Mouse (Mus musculus) heart, embryonic 14.5 days (tissue): ENCODE results near the gene Pdcd1lg2. TPM values are rescaled to one million over a fixed set of nuclear protein-coding genes. Genes with fewer than 3 reads are reported as not detected.

Source experiments
- ATAC-seq: fragments of 200-750 bp; cut with Nextera tagmentation; 2 replicates; pipeline ENCODE4 v1.8.0; 2017; ENCODE audit warnings: low read depth, moderate TSS enrichment; ENCODE audit not compliant: insufficient number of reproducible peaks, insufficient read depth, low FRiP score
- H3K27ac ChIP-seq, 2 experiments: fragments of 200-500 bp in 1 of 2; fragments of 300-500 bp in 1 of 2; sonication (generic) in 1 of 2; replicated peaks in 1 of 2; 2 replicates each; pipeline ENCODE4 v1.5.1; 2012 to 2014; ENCODE audit warnings: low read depth in 2 of 2, low read length in 2 of 2, control low read depth in 1 of 2, mild to moderate bottlenecking in 1 of 2, mixed read lengths in 1 of 2; ENCODE audit not compliant: control insufficient read depth in 1 of 2, insufficient read depth in 1 of 2
- H3K27me3 ChIP-seq: fragments of 300-500 bp; sonication (generic); 2 replicates; pipeline ENCODE4 v1.6.1; 2014; ENCODE audit warnings: mild to moderate bottlenecking, low read length, control low read depth; ENCODE audit not compliant: control insufficient read depth, insufficient read depth
- H3K36me3 ChIP-seq: fragments of 300-500 bp; sonication (generic); 2 replicates; pipeline ENCODE4 v1.6.1; 2014; ENCODE audit warnings: mild to moderate bottlenecking, control low read depth, low read length, mixed read lengths; ENCODE audit not compliant: control insufficient read depth, insufficient read depth
- H3K4me1 ChIP-seq, 2 experiments: fragments of 200-500 bp in 1 of 2; fragments of 300-500 bp in 1 of 2; sonication (generic) in 1 of 2; 2 replicates each; pipeline ENCODE4 v1.6.1; 2012 to 2014; ENCODE audit warnings: low read length in 2 of 2, control low read depth in 1 of 2, mixed read lengths in 1 of 2; ENCODE audit not compliant: control insufficient read depth in 2 of 2, insufficient read depth in 2 of 2
- H3K4me2 ChIP-seq: fragments of 300-500 bp; sonication (generic); 2 replicates; pipeline ENCODE4 v1.6.1; 2014; ENCODE audit warnings: mild to moderate bottlenecking, low read length
- H3K4me3 ChIP-seq, 2 experiments: fragments of 200-500 bp in 1 of 2; fragments of 300-500 bp in 1 of 2; sonication (generic) in 1 of 2; 2 replicates each; pipeline ENCODE4 v1.5.1; 2012 to 2014; ENCODE audit warnings: low read length in 2 of 2, mild to moderate bottlenecking in 2 of 2, control low read depth in 1 of 2, low read depth in 1 of 2, moderate library complexity in 1 of 2; ENCODE audit not compliant: control insufficient read depth in 1 of 2, insufficient read depth in 1 of 2
- H3K9ac ChIP-seq: fragments of 300-500 bp; sonication (generic); 2 replicates; pipeline ENCODE4 v1.6.1; 2014; ENCODE audit warnings: mild to moderate bottlenecking, low read length
- H3K9me3 ChIP-seq: fragments of 300-500 bp; sonication (generic); 2 replicates; pipeline ENCODE4 v1.6.1; 2016; ENCODE audit warnings: low read length, control low read depth; ENCODE audit not compliant: control insufficient read depth
- WGBS: fragments of 180-500 bp; shearing (Covaris S2); extraction: QIAGEN DNeasy Blood & Tissue Kit; methylation state at CpG from one replicate; pipeline ENCODE4 v1.1.7; 2014; 5-methylcytosine and 5-hydroxymethylcytosine counted together
- polyA plus RNA-seq: library from polyadenylated mRNA; unstranded; fragments of >200 nt; fragmentation: Nextera tagmentation; extraction: Ambion mirVana; gene quantifications from 2 replicates; pipeline ENCODE4 v1.2.1, GENCODE M21; 2014

Pdcd1lg2 gene
- polyA plus RNA-seq, 1 experiment from 2014 or later: not detected

- WGBS: 6% methylated on average over 6 of the region's 6 CpGs
- Histone ChIP-seq H3K4me2 (peak overlapping the region; percentile 60), H3K4me1 (no peaks in the 10 kb centered on the region; a peak in 2 of 4 replicates), H3K9ac (0 out of 2 replicates have a peak overlapping the region, but pooled peaks have one; percentile 31), H3K27ac (peak overlapping the region in 1 of 2 experiments; percentile 18; a peak in 2 of 4 replicates), H3K4me3 (peak overlapping the region; percentile 27 to 29), H3K36me3 (no peaks in the 10 kb centered on the region), H3K27me3 (no peaks in the 10 kb centered on the region), H3K9me3 (no peaks in the 10 kb centered on the region)
- ATAC-seq: no peak
Observed at GRCm38 (mm10) chr19:29501507-29501906, 90.8 kb downstream of the Pdcd1lg2 start.

- no peak overlapping the region for H3K4me3 ChIP-seq
- H3K27ac ChIP-seq: no peak overlapping the region
- H3K27me3 ChIP-seq: no peaks in the 10 kb centered on the region
- no peak overlapping the region for H3K4me2 ChIP-seq
- no peak overlapping the region for H3K9ac ChIP-seq
- H3K4me1 ChIP-seq: peaks cover 0 to 3% of the 10 kb centered on the region in 2 experiments; a peak in 3 of 4 replicates
- H3K9me3 ChIP-seq: no peaks in the 10 kb centered on the region
- 71% methylated on average over 2 of the region's 2 CpGs for WGBS
- ATAC-seq: no peak
- no peaks in the 10 kb centered on the region for H3K36me3 ChIP-seq
Observed at GRCm38 (mm10) chr19:29504131-29504530, 93.4 kb downstream of the Pdcd1lg2 start.

GRCm38 (mm10) chr19:29505617-29506016 lies 94.9 kb downstream of the Pdcd1lg2 start:
- no peak for ATAC-seq
- H3K4me2 ChIP-seq: no peak overlapping the region
- peaks cover 0 to 3% of the 10 kb centered on the region in 2 experiments; a peak in 3 of 4 replicates for H3K4me1 ChIP-seq
- H3K27ac ChIP-seq: no peak overlapping the region
- H3K27me3 ChIP-seq: no peaks in the 10 kb centered on the region
- H3K4me3 ChIP-seq: no peak overlapping the region
- WGBS: 75% methylated on average over 7 of the region's 7 CpGs
- H3K9ac ChIP-seq: no peak overlapping the region
- no peaks in the 10 kb centered on the region for H3K9me3 ChIP-seq
- no peaks in the 10 kb centered on the region for H3K36me3 ChIP-seq

GRCm38 (mm10) chr19:29508208-29508607 lies 97.5 kb downstream of the Pdcd1lg2 start:
- no peaks in the 10 kb centered on the region for H3K9me3 ChIP-seq
- no peaks in the 10 kb centered on the region for H3K36me3 ChIP-seq
- no peak overlapping the region for H3K9ac ChIP-seq
- H3K4me1 ChIP-seq: peaks cover 0 to 3% of the 10 kb centered on the region in 2 experiments; a peak in 3 of 4 replicates
- 50% methylated on average over 7 of the region's 7 CpGs for WGBS
- no peak overlapping the region for H3K27ac ChIP-seq
- no peak for ATAC-seq
- H3K4me2 ChIP-seq: no peak overlapping the region
- H3K4me3 ChIP-seq: no peak overlapping the region
- no peaks in the 10 kb centered on the region for H3K27me3 ChIP-seq

- Histone ChIP-seq H3K9me3 (0 out of 2 replicates have a peak, but pooled peaks cover 6% of the 10 kb centered on the region), H3K27me3 (no peaks in the 10 kb centered on the region), H3K36me3 (no peaks in the 10 kb centered on the region), H3K4me1 (peaks cover 0 to 3% of the 10 kb centered on the region in 2 experiments; a peak in 2 of 4 replicates), H3K4me2 (no peak overlapping the region), H3K4me3 (no peak overlapping the region), H3K9ac (no peak overlapping the region), H3K27ac (no peak overlapping the region)
- 88% methylated on average over 7 of the region's 7 CpGs for WGBS
- ATAC-seq: no peak
Observed at GRCm38 (mm10) chr19:29509857-29510256, 99.1 kb downstream of the Pdcd1lg2 start.

- Histone ChIP-seq H3K4me1 (peaks cover 0 to 3% of the 10 kb centered on the region in 2 experiments; a peak in 2 of 4 replicates), H3K27ac (no peak overlapping the region), H3K4me2 (no peak overlapping the region), H3K9ac (no peak overlapping the region), H3K27me3 (no peaks in the 10 kb centered on the region), H3K36me3 (peaks cover 10% of the 10 kb centered on the region; the same call in 1 of the 2 replicates), H3K4me3 (no peak overlapping the region), H3K9me3 (0 out of 2 replicates have a peak, but pooled peaks cover 6% of the 10 kb centered on the region)
- ATAC-seq: no peak
- WGBS: 78% methylated on average over 2 of the region's 2 CpGs
Observed at GRCm38 (mm10) chr19:29511826-29512225, 101.1 kb downstream of the Pdcd1lg2 start.

- Histone ChIP-seq H3K36me3 (peaks cover 10% of the 10 kb centered on the region; the same call in 1 of the 2 replicates), H3K27me3 (no peaks in the 10 kb centered on the region), H3K4me1 (peaks cover 0 to 2% of the 10 kb centered on the region in 2 experiments; a peak in 2 of 4 replicates), H3K4me3 (no peak overlapping the region), H3K27ac (no peak overlapping the region), H3K9me3 (0 out of 2 replicates have a peak, but pooled peaks cover 6% of the 10 kb centered on the region), H3K9ac (no peak overlapping the region), H3K4me2 (no peak overlapping the region)
- whole genome bisulfite sequencing: 61% methylated on average over 2 of the region's 2 CpGs
- no peak for ATAC-seq
Observed at GRCm38 (mm10) chr19:29513111-29513766, 102.5 kb downstream of the Pdcd1lg2 start.
